Mouse (Mus musculus) G1E (cell line): ENCODE data around the gene Nckap5. TPM values are rescaled to one million over a fixed set of nuclear protein-coding genes. Genes with fewer than 3 reads are reported as not detected.

Experiments used
- ATAC-seq: 2 replicates; pipeline ENCODE4 v1.8.0; 2016; ENCODE audit warnings: mild to moderate bottlenecking; ENCODE audit not compliant: insufficient number of reproducible peaks, poor library complexity, low FRiP score, severe bottlenecking; ENCODE audit errors: extremely low read depth
- DNase-seq: peaks from one replicate; pipeline ENCODE4 v3.0.0; 2012; ENCODE audit warnings: low spot score
- H3K27me3 ChIP-seq: 2 replicates; pipeline ENCODE4 v1.6.1; 2012; ENCODE audit warnings: mild to moderate bottlenecking, low read length, inconsistent platforms; ENCODE audit not compliant: insufficient read depth
- H3K36me3 ChIP-seq: replicated peaks from 2 replicates; pipeline ENCODE3; 2012; ENCODE audit warnings: mild to moderate bottlenecking, inconsistent platforms
- H3K4me1 ChIP-seq: 2 replicates; pipeline ENCODE4 v1.6.1; 2012; ENCODE audit warnings: low read depth, low read length, inconsistent platforms, mixed read lengths; ENCODE audit not compliant: insufficient read depth
- H3K4me3 ChIP-seq: 2 replicates; pipeline ENCODE4 v1.5.1; 2012; ENCODE audit warnings: low read depth, mild to moderate bottlenecking, inconsistent platforms, low read length, moderate library complexity, mixed read lengths
- H3K9me3 ChIP-seq: replicated peaks from 2 replicates; pipeline ENCODE4 v1.6.1; 2012; ENCODE audit warnings: inconsistent platforms
- CTCF ChIP-seq: IDR thresholded peaks from 2 replicates; pipeline ENCODE4 v1.5.1; 2012; ENCODE audit warnings: low read depth, low read length, inconsistent platforms, mixed read lengths
- GATA1 ChIP-seq: IDR thresholded peaks from 2 replicates; pipeline ENCODE4 v1.6.1; 2012; ENCODE audit warnings: borderline replicate concordance, low read length, inconsistent platforms, mixed read lengths
- GATA2 ChIP-seq: IDR thresholded peaks from 2 replicates; pipeline ENCODE4 v1.6.1; 2012; ENCODE audit warnings: low read depth, low read length, inconsistent platforms, borderline replicate concordance
- POLR2AphosphoS5 ChIP-seq: IDR thresholded peaks from 2 replicates; pipeline ENCODE4 v1.6.1; 2012; ENCODE audit warnings: low read depth, low read length, inconsistent platforms; ENCODE audit not compliant: insufficient replicate concordance
- TAL1 ChIP-seq: conservative IDR thresholded peaks from 2 replicates; pipeline ENCODE4 v1.6.1; 2012; ENCODE audit warnings: low read depth, low read length, inconsistent platforms, mixed read lengths
- polyA plus RNA-seq: library from polyadenylated mRNA; stranded (reverse); fragments of >175 nt; gene quantifications from 2 replicates; pipeline ENCODE4 v1.2.3, GENCODE M21; 2012
- total RNA-seq, 2 experiments: library from RNA; stranded (forward) in 1 of 2; stranded (reverse) in 1 of 2; fragments of 200-1000 nt in 1 of 2; fragments of >200 nt in 1 of 2; fragmentation: Nextera tagmentation in 1 of 2; gene quantifications; 2 replicates each; pipeline ENCODE4 v1.2.3; 2014 to 2017

Nckap5 gene
- total and polyA plus RNA-seq, 3 experiments, result 0.15 to 0.44 TPM; not detected in 1

- ATAC-seq (no peak), DNase-seq (no peak)
- Histone ChIP-seq H3K36me3 (no peaks in the 10 kb centered on the region), H3K27me3 (no peaks in the 10 kb centered on the region; the same call in 1 of the 2 replicates), H3K4me1 (no peaks in the 10 kb centered on the region), H3K4me3 (no peak overlapping the region), H3K9me3 (peaks cover 22% of the 10 kb centered on the region)
- TF ChIP-seq GATA1 (no peak), POLR2AphosphoS5 (no peak), CTCF (no peak), TAL1 (no peak), GATA2 (no peak)
These were observed 387.9 kb downstream of the Nckap5 start for GRCm38 (mm10) chr1:126442723-126443122.

GRCm38 (mm10) chr1:126438000-126438572 lies 392.5 kb downstream of the Nckap5 start:
- DNase-seq (no peak), ATAC-seq (no peak)
- H3K4me1 ChIP-seq, result no peaks in the 10 kb centered on the region
- no peak overlapping the region for H3K4me3 ChIP-seq
- no peak for TF ChIP-seq POLR2AphosphoS5
- TF ChIP-seq TAL1, result no peak
- no peak for TF ChIP-seq GATA2
- TF ChIP-seq CTCF, result no peak
- no peaks in the 10 kb centered on the region for H3K27me3 ChIP-seq
- H3K36me3 ChIP-seq, result no peaks in the 10 kb centered on the region
- H3K9me3 ChIP-seq, result peaks cover 23% of the 10 kb centered on the region

GRCm38 (mm10) chr1:126436937-126437667 lies 393.5 kb downstream of the Nckap5 start:
- Histone ChIP-seq H3K36me3 (no peaks in the 10 kb centered on the region), H3K9me3 (peaks cover 21% of the 10 kb centered on the region), H3K4me3 (no peak overlapping the region), H3K27me3 (no peaks in the 10 kb centered on the region), H3K4me1 (no peaks in the 10 kb centered on the region)
- TF ChIP-seq POLR2AphosphoS5, result no peak
- no peak for TF ChIP-seq GATA2
- no peak for TF ChIP-seq GATA1
- no peak for TF ChIP-seq CTCF
- no peak for TF ChIP-seq TAL1
- ATAC-seq, result no peak
- DNase-seq, result no peak

DNA sequence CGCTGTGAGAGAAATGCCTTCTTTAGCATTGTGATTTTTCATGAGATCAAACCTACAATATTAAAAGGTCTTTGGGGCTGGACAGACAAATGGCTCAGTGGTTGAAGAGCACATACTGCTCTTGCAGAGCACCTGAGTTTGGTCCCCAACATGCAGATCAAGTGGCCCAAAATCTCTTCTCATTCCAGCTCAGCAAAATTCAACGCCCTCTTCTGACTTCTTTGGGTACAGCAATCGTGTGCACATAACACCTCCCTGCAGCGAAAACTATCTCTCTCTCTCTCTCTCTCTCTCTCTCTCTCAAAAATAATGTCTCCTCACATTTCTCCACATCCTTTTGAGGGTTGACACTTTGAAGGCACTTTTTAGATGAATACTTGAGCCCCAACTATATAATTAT lies 398.3 kb downstream of the Nckap5 start:
- DNase-seq (no peak), ATAC-seq (no peak)
- no peaks in the 10 kb centered on the region for H3K4me1 ChIP-seq
- no peak overlapping the region for H3K4me3 ChIP-seq
- TF ChIP-seq TAL1 (no peak), POLR2AphosphoS5 (no peak), CTCF (no peak), GATA2 (no peak), GATA1 (no peak)
- peaks cover 14% of the 10 kb centered on the region for H3K9me3 ChIP-seq
- no peaks in the 10 kb centered on the region for H3K36me3 ChIP-seq
- no peaks in the 10 kb centered on the region for H3K27me3 ChIP-seq

DNA sequence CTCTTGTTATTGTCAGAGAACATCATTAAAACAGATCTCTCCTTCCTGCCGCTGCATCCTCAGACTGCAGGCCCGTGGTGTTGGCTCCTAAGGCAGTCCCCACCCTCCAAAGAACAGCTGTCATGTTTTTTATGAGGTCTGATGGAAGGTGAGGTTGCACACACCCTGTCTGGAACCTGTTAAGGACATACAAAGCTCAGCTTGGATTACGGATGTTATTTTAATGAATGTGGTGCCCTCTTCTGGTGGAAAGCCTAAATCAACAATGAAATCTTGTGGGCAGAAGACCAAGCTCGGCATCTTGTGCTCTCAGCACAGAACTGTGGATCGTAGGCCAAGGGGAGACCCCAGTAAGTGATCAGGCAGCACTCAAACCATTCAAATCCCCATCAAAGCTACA lies 399.0 kb downstream of the Nckap5 start:
- ATAC-seq (peak; percentile 24), DNase-seq (no peak)
- TF ChIP-seq GATA1 (no peak), POLR2AphosphoS5 (no peak), TAL1 (no peak), CTCF (no peak), GATA2 (no peak)
- Histone ChIP-seq H3K4me1 (no peaks in the 10 kb centered on the region), H3K9me3 (peaks cover 14% of the 10 kb centered on the region), H3K4me3 (no peak overlapping the region), H3K36me3 (no peaks in the 10 kb centered on the region), H3K27me3 (no peaks in the 10 kb centered on the region)

- no peak for DNase-seq
- H3K27me3 ChIP-seq, result no peaks in the 10 kb centered on the region
- TF ChIP-seq GATA2 (no peak), CTCF (no peak), GATA1 (no peak), POLR2AphosphoS5 (no peak), TAL1 (no peak)
- H3K4me1 ChIP-seq, result peaks cover 4% of the 10 kb centered on the region; the same call in 1 of the 2 replicates
- no peak for ATAC-seq
- no peaks in the 10 kb centered on the region for H3K36me3 ChIP-seq
- H3K9me3 ChIP-seq, result peaks cover 19% of the 10 kb centered on the region
- no peak overlapping the region for H3K4me3 ChIP-seq
These were observed 419.2 kb downstream of the Nckap5 start for GRCm38 (mm10) chr1:126411426-126411825.

DNA sequence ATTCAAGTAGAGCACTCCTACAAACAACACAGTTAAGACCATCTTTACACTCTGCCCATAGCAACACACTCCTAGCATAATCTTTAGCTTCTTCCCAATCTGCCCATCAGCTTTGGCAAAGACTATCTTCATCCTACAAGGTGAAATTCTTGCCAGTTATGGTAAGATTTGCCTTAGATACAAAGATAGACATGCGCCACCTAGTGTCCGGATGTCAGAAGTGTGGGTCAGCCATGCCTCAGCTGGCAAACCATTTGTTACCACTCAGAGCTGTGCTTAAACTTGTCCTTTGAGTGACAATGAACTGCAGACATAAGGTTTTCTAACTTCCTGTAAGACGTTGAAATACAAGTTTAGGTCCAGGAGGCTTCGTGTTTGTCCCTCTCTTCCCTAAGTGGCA lies 422.7 kb downstream of the Nckap5 start:
- DNase-seq, result no peak
- no peak for TF ChIP-seq GATA1
- no peak for TF ChIP-seq POLR2AphosphoS5
- TF ChIP-seq GATA2, result no peak
- TF ChIP-seq CTCF, result no peak
- TF ChIP-seq TAL1, result no peak
- ATAC-seq, result no peak

More for the DNA sequence above, 422.7 kb downstream of the Nckap5 start:
- Histone ChIP-seq H3K4me3 (no peak overlapping the region), H3K36me3 (no peaks in the 10 kb centered on the region), H3K27me3 (no peaks in the 10 kb centered on the region), H3K4me1 (peaks cover 4% of the 10 kb centered on the region; the same call in 1 of the 2 replicates), H3K9me3 (peaks cover 18% of the 10 kb centered on the region)
